Mouse (Mus musculus): ENCODE results near the gene Engase. TPM values are rescaled to one million over a fixed set of nuclear protein-coding genes. Genes with fewer than 3 reads are reported as not detected.

Engase gene
- total RNA-seq, 2 experiments from 2014 or later = 16.0 to 27.7 TPM

DNA sequence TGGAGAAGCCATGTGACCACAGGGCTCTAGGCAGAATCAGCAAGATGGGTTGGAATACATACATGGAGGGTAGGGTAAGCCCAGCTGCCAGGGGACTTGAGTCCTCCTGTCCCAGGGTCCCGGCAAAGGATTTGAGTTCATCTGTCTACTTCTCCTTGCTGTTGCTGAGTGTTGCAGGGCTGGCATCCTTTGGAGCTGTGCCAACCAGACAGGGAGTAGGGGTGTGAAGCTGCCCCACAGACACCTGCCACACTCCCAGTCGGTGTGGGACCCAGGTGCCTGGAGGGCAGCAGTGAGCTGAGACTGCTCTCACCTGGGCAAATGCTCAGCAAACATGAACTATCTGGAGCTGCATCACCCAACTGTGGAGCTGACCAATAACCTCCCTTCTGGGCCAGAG is 44.3 kb downstream of the Engase start:
- no peak for DNase-seq (ENCODE audit: low spot score in 2 of 2)

DNA sequence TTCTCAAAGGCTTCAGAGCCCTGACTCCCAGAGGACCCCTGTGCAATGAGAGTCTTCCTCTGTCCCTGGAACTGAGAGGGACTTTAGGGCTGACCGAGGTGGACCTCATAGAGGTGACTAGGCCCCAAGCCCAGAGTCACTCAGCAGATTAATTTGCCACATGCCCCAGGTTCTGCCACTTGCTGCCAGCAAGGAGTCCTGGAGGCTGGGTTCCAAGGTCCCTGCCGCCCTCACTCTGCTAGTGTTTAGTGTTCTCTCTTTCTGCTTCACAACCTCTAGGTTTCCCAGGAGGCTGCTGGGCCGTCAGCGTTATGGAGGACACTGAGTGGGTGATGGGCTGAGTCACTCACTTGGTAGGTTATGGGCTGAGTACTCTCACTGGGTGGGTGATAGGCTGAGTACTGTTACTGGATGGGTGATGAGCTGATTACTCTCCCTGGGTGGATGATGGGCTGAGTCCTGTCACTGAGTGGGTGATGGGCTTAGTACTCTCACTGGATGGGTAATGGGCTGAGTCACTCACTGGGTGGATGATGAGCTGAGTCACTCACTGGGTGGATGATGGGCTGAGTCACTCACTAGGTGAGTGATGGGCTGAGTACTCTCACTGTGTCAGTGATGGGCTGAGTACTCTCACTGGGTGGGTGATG is 47.0 kb downstream of the Engase start:
- DNase-seq (ENCODE audit: low spot score in 2 of 2) = no peak

DNA sequence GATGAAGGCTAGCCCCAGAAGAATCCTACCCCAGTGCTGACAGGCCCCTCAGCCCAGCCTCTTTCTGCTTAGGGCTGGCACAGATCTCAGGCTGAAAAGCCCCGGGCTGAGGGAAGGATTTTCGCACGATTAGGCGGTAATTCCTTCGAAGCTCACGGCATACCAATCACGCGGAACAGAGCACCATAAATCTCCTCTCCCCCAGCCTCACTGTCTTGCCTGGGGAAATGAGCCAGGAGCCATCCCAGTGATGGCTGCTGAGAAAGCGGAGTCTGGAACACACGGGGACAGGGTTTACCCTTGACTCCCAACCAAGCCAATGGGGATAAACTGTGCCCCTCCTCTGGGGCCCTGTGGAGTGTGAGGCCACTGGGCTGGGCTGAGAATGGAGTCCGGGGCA is 48.4 kb downstream of the Engase start:
- DNase-seq (ENCODE audit: low spot score in 2 of 2) = no peak

DNA sequence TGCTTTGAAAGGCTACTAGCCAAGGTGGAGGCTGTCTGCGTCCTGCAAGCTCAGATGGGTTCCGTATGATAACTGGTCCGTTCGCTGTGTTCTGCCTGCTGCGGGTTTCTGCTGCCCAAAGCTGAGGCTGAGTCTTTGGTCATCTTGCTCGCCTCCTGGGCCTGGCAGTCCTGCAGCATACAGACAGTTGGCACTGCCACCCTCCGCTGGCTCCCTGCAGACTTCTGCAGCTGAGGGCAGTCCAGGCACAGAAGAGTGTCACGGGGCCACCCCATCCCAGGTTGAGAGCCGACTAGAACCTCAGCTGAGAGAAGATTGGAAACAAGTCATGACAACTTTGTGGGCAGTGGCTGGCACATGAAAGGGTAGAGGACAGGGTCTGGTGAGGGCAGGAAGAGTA is 52.1 kb downstream of the Engase start:
- no peak for DNase-seq (ENCODE audit: low spot score in 2 of 2)

DNA sequence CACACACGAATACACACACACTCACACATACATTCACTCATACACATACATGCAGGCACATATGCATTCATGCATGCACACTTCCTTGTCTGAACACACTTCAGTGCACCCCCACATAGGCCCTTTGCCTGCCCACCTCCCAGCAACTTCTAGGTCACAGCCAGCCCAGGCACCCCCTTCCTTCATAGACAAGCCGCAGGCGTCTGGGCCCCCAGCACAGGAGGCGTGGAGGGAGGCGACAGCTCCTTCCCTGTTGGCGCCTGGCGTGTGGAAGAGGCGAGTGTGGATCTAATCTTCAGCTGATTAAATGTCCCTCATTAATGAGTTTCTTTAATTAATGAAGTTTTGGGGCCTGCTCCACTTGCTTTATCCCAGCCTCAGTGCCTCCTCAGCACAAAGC is 53.7 kb downstream of the Engase start:
- no peak for DNase-seq (ENCODE audit: low spot score in 2 of 2)

DNA sequence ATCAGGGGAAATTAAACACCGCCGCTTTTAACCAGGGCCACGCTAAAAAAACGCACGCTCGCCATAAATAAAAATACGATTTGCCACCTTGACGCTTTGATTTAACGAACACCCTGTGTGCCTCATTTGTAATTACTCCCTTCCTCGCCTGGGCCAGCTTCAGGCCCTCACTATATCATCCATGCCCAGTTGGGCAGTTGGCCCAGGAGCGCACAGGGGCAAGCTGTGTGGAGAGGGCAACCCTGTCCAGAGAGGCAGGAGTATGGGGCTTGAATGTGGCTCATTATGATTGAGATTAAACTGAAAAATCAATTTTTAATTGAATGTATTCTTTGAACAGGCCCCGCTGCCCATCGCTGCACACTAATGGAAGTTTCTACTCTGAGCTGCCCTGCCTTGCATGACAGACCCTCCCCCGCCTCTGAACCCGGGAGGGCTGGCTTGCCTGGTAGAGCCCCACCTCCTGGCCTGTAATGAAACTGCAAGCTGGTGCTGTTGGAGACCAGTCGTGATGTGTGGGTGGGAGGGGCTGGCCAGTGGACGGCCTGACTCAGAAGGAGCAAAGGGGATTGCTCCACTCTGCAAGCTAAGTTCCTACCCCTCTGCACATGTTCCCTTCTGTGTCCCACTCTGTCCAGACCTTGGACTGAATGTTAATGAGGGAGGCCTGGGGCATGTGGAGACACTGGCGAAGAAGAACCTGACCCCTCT is 57.9 kb downstream of the Engase start:
- DNase-seq (ENCODE audit: low spot score in 2 of 2) = peak in 1 of 2 experiments; percentile 61

DNA sequence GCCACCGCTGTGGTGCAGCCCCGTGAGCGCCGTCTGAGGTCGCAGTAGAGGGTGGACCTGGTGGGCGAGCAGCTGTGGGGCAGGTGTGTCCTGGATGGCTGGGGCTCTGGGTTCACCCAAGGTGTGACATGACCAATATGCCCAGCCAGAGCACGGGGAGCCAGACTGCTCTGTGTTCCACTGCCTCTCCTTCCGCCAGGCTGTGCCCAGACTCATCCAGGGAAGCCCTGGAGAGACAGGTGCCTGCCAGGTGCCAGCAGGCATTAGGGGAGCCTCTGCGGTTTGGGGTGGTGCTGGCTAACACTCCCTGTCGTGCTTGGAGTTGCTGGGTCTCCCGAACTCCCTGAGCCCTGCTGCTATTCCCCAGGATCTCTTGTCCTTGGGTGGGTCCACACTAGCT is 61.4 kb downstream of the Engase start:
- DNase-seq (ENCODE audit: low spot score in 2 of 2) = no peak

Other genes with a start within 250 kb of the Engase start
- 10 to 100 TPM; 28.4 to 32.2 TPM for gene Cyth1, start 228.2 kb upstream of the Engase start, total RNA-seq (2021)
- 10 to 100 TPM; 14.8 to 16.6 TPM for gene Usp36, start 186.6 kb upstream of the Engase start, total RNA-seq (2021)
- gene Cep295nl, start 134.3 kb upstream of the Engase start, total RNA-seq (2021) = 1 to 10 TPM; 3.2 to 4.3 TPM
- gene Timp2, start 121.1 kb upstream of the Engase start, total RNA-seq (2021) = 100 to 1,000 TPM; 211 to 244 TPM
- 10 to 100 TPM; 16.3 to 19.6 TPM for gene Lgals3bp, start 74.7 kb upstream of the Engase start, total RNA-seq (2021)
- 10 to 100 TPM; 20.1 to 20.7 TPM for gene Cant1, start 57.7 kb upstream of the Engase start, total RNA-seq (2021)
- gene C1qtnf1, start 48.6 kb upstream of the Engase start, total RNA-seq (2021) = 10 to 100 TPM; 33.2 to 37.6 TPM